Mouse (Mus musculus): Measurements from ENCODE around the gene Noct.

Gene Noct

GRCm38 (mm10) chr3:51276421-51277111 is 52.3 kb downstream of the Noct start:
- peak; percentile 40 for ATAC-seq (ENCODE audit: low TSS enrichment)

- peak; percentile 78 for ATAC-seq (ENCODE audit: low TSS enrichment)
These were observed 53.2 kb downstream of the Noct start for GRCm38 (mm10) chr3:51277201-51278150.

- no peak for ATAC-seq (ENCODE audit: low TSS enrichment)
These were observed 54.2 kb downstream of the Noct start for GRCm38 (mm10) chr3:51278433-51278832.

- no peak for ATAC-seq (ENCODE audit: low TSS enrichment)
These were observed 57.5 kb downstream of the Noct start for GRCm38 (mm10) chr3:51281727-51282126.

- no peak for ATAC-seq (ENCODE audit: low TSS enrichment)
These were observed 60.1 kb downstream of the Noct start for GRCm38 (mm10) chr3:51284375-51284774.

GRCm38 (mm10) chr3:51288880-51289821 is 64.9 kb downstream of the Noct start:
- ATAC-seq (ENCODE audit: low TSS enrichment): peak; percentile 88

GRCm38 (mm10) chr3:51294251-51294650 is 70.0 kb downstream of the Noct start:
- no peak for ATAC-seq (ENCODE audit: low TSS enrichment)

- ATAC-seq (ENCODE audit: low TSS enrichment): peak; percentile 88
These were observed 71.0 kb downstream of the Noct start for GRCm38 (mm10) chr3:51295225-51295624.

- no peak for ATAC-seq (ENCODE audit: low TSS enrichment)
These were observed 72.5 kb downstream of the Noct start for GRCm38 (mm10) chr3:51296790-51297189.

Measured in frontal cortex, adult (tissue).